Mouse (Mus musculus) erythroblast, embryonic 14.5 days (primary cell): Measurements from ENCODE around the gene Arid5a.

Experiments used
- GATA1 ChIP-seq: IDR thresholded peaks from 2 replicates; pipeline ENCODE4 v1.6.1; 2012; ENCODE audit warnings: low read length, inconsistent platforms, mixed read lengths
- TAL1 ChIP-seq: IDR thresholded peaks from 3 replicates; pipeline ENCODE4 v1.6.1; 2012; ENCODE audit warnings: low read length, inconsistent platforms, mixed read lengths

DNA sequence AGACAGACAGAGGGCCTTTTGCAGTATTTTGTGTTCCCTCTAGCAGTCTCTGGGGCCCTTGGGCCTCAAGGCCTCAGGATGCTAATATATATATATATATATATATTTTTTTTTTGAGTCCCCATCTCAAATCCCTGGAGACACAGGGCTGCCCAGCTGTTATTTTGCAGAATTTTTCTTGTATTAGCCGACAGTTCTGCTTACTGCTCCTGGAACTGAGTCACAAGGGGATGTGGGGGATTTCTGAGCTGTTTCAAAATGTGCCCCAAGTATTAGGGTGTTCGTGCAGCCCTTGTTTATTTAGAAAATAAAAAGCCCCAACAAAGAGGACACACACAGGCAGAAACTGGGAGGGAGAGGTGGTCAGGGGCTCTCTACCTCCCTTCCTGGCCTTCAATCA lies 7.9 kb upstream of the Arid5a start:
- no peak for TF ChIP-seq TAL1
- no peak for TF ChIP-seq GATA1
